Mouse (Mus musculus): ENCODE measurements around the gene Qars. TPM values are rescaled to one million over a fixed set of nuclear protein-coding genes. Genes with fewer than 3 reads are reported as not detected.

The Qars gene
- polyA plus RNA-seq, 1 experiment from 2014 or later = 106 TPM

DNA sequence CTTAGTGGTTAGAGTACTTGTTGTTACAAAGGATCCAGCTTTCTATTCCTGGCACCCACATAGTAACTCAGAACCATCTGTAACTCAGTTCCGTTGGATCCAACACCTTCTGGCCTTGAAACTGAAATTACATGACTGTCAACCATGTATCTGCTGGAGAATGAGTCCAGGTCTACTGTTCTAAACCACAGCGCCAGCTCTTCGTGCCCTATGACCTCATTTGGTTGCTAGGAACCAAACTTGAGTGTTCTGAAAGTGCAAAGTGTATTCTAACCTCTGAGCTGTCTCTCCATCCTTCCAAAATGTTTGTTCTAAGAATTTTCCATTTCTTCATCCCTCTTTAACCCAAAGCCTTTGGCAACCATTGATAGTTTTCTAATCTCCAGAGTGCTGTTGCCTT, 38.5 kb downstream of the Qars start:
- Histone ChIP-seq H3K4me2 (ENCODE audit: low read depth, low read length) (no peak overlapping the region), H3K27ac (ENCODE audit: low read length) (no peak overlapping the region), H3K9me3 (replicated peaks; ENCODE audit: control insufficient read depth, low read length) (no peaks in the 10 kb centered on the region), H3K4me3 (replicated peaks; ENCODE audit: low read length) (no peak overlapping the region), H3K27me3 (ENCODE audit: control insufficient read depth, insufficient read depth, low read length) (no peaks in the 10 kb centered on the region), H3K36me3 (ENCODE audit: control insufficient read depth, insufficient read depth, low read length) (peaks cover 35% of the 10 kb centered on the region), H3K4me1 (ENCODE audit: control insufficient read depth, insufficient read depth, low read length) (no peaks in the 10 kb centered on the region), H3K9ac (ENCODE audit: low read length) (no peak overlapping the region)
- WGBS = 94% methylated on average over 3 of the region's 3 CpGs
- no peak for ATAC-seq (ENCODE audit: insufficient read depth, low FRiP score)

DNA sequence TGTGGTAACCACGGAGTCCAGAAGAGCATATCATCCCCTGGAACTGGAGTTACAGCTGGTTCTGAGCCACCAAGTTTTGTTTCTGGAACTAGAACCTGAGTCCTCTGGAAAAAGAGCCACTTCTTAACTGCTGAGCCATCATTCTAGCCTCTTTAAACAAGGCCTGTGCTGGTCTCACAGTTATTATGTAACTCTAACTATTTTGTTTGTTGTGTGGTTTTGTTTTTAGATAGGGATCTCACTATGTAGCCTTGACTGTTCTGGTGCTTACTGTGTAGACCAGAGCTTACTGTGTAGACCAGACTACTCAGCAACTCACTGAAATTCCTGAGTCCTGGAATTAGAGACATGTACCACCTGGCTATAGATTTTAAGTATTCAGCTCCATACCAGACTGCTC, 39.4 kb downstream of the Qars start:
- H3K4me3 ChIP-seq (replicated peaks; ENCODE audit: low read length) = no peak overlapping the region
- H3K27ac ChIP-seq (ENCODE audit: low read length) = no peak overlapping the region
- no peaks in the 10 kb centered on the region for H3K27me3 ChIP-seq (ENCODE audit: control insufficient read depth, insufficient read depth, low read length)
- peaks cover 27% of the 10 kb centered on the region for H3K36me3 ChIP-seq (ENCODE audit: control insufficient read depth, insufficient read depth, low read length)
- 91% methylated on average over 1 of the region's 1 CpGs for WGBS
- no peak for ATAC-seq (ENCODE audit: insufficient read depth, low FRiP score)
- H3K9ac ChIP-seq (ENCODE audit: low read length) = no peak overlapping the region
- H3K9me3 ChIP-seq (replicated peaks; ENCODE audit: control insufficient read depth, low read length) = no peaks in the 10 kb centered on the region
- H3K4me2 ChIP-seq (ENCODE audit: low read depth, low read length) = no peak overlapping the region
- H3K4me1 ChIP-seq (ENCODE audit: control insufficient read depth, insufficient read depth, low read length) = no peaks in the 10 kb centered on the region

DNA sequence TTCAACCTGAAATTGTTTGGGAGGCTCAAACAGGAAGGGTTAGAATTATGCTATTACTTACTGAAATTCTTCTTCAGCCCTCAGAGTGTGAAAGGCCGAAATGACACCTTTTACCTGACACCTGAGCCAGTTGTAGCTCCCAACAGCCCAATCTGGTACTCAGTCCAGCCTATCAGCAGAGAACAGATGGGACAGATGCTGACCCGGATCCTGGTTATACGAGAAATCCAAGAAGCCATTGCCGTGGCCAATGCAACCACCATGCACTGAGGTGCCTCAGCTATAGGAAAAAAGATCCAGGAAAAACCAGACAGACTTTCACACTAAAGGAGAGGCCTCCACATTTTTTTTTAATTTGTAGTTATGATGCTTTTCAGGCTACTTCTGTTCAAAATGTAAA, 51.7 kb downstream of the Qars start:
- Histone ChIP-seq H3K4me1 (ENCODE audit: control insufficient read depth, insufficient read depth, low read length) (peaks cover 9% of the 10 kb centered on the region; the same call in 1 of the 2 replicates), H3K27me3 (ENCODE audit: control insufficient read depth, insufficient read depth, low read length) (no peaks in the 10 kb centered on the region), H3K9ac (ENCODE audit: low read length) (no peak overlapping the region), H3K4me3 (replicated peaks; ENCODE audit: low read length) (no peak overlapping the region), H3K9me3 (replicated peaks; ENCODE audit: control insufficient read depth, low read length) (no peaks in the 10 kb centered on the region), H3K36me3 (ENCODE audit: control insufficient read depth, insufficient read depth, low read length) (peaks cover 25% of the 10 kb centered on the region), H3K27ac (ENCODE audit: low read length) (no peak overlapping the region), H3K4me2 (ENCODE audit: low read depth, low read length) (no peak overlapping the region)
- 88% methylated on average over 4 of the region's 4 CpGs for WGBS
- ATAC-seq (ENCODE audit: insufficient read depth, low FRiP score) = no peak

DNA sequence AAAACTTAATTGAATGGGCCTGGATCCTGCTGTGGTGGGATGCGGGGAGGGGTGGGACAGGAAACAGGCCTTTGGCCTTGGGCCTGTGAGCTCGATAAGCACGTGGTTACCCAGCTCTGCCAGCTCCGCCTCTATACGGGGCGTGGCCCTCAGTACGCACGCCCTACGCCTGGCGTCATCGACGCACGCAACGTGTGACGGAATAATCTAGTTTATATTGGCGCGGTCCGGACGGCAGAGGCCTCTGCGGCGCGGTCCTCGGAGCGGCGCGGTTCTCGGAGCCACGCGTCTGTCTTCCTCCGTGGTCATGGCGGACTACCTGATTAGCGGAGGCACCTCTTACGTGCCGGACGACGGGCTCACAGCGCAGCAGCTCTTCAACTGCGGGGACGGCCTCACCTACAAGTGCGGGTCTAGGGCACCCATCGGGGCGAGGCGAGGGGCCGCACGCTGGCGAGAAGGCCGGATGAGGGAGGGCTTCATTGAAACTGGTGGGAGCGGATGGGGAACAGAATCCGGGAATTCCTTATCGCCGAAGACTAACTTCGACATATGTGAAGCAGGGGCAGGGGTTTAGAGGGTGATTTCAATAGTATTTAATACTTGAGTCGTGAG, 52.8 kb downstream of the Qars start, which contains the start of gene Impdh2:
Gene Impdh2 (plus strand): TSS at position 60 of the 615 bp plus-strand sequence.
- no peaks in the 10 kb centered on the region for H3K9me3 ChIP-seq (replicated peaks; ENCODE audit: control insufficient read depth, low read length)
- H3K4me2 ChIP-seq (ENCODE audit: low read depth, low read length) = peak within 1 kb of the TSS; percentile 59
- peak within 1 kb of the TSS; percentile 83 for H3K9ac ChIP-seq (ENCODE audit: low read length)
- peaks cover 27% of the 10 kb centered on the region for H3K36me3 ChIP-seq (ENCODE audit: control insufficient read depth, insufficient read depth, low read length)
- peaks cover 9% of the 10 kb centered on the region; the same call in 1 of the 2 replicates for H3K4me1 ChIP-seq (ENCODE audit: control insufficient read depth, insufficient read depth, low read length)
- H3K4me3 ChIP-seq (replicated peaks; ENCODE audit: low read length) = peak within 1 kb of the TSS; percentile 73
- ATAC-seq (ENCODE audit: insufficient read depth, low FRiP score) = peak; percentile 99
- whole genome bisulfite sequencing = under 1% methylated on average over 49 of the region's 53 CpGs
- peak within 1 kb of the TSS; percentile 49; the same call in 1 of the 2 replicates for H3K27ac ChIP-seq (ENCODE audit: low read length)
- no peaks in the 10 kb centered on the region for H3K27me3 ChIP-seq (ENCODE audit: control insufficient read depth, insufficient read depth, low read length)

DNA sequence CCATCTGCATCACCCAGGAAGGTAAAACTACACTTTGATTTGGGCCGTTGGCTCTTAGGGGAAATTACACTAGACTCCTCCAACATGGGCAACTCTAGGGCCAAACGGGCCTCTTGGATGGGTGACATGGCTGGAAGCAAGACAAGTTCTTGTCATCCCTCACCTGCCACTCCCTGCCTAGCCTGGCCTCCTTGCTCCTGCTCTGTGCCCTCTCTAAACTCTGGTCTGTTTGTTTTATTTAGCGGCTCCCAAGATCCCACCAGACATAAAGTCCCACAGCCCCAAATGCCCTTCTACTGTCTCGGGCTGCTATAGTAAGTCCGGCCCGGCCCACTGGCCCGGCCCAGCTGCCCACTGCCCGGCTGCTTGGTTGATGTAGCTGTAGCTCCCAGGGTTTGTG, 56.2 kb downstream of the Qars start:
- Histone ChIP-seq H3K4me1 (ENCODE audit: control insufficient read depth, insufficient read depth, low read length) (peaks cover 27% of the 10 kb centered on the region), H3K27me3 (ENCODE audit: control insufficient read depth, insufficient read depth, low read length) (no peaks in the 10 kb centered on the region), H3K27ac (ENCODE audit: low read length) (no peak overlapping the region), H3K4me2 (ENCODE audit: low read depth, low read length) (no peak overlapping the region), H3K4me3 (replicated peaks; ENCODE audit: low read length) (no peak overlapping the region), H3K9ac (ENCODE audit: low read length) (no peak overlapping the region), H3K9me3 (replicated peaks; ENCODE audit: control insufficient read depth, low read length) (no peaks in the 10 kb centered on the region), H3K36me3 (ENCODE audit: control insufficient read depth, insufficient read depth, low read length) (peaks cover 20% of the 10 kb centered on the region)
- WGBS = 91% methylated on average over 8 of the region's 8 CpGs
- no peak for ATAC-seq (ENCODE audit: insufficient read depth, low FRiP score)

DNA sequence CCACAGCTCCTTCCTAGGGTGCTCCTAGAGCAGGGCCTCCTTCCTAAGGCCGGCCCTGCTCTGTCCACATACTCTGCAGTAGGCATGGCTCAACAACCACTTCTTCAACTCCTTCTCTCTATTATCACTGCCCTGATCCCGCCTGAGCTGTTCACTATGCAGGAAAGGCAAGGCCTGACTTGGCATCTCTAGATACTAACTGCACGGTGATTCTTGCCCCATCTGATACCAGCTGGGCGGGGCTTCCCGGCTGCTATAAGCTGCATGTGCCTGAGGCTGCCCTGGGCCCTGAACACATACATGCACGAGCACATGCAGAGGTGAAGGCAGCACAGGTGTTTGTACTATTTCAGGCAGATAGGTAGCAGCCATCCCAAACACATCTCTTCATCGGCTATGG, 56.6 kb downstream of the Qars start:
- WGBS = 76% methylated on average over 7 of the region's 7 CpGs
- no peak for ATAC-seq (ENCODE audit: insufficient read depth, low FRiP score)
- no peak overlapping the region for H3K4me2 ChIP-seq (ENCODE audit: low read depth, low read length)
- no peak overlapping the region for H3K9ac ChIP-seq (ENCODE audit: low read length)
- H3K4me3 ChIP-seq (replicated peaks; ENCODE audit: low read length) = no peak overlapping the region
- H3K27me3 ChIP-seq (ENCODE audit: control insufficient read depth, insufficient read depth, low read length) = no peaks in the 10 kb centered on the region
- peaks cover 16% of the 10 kb centered on the region for H3K36me3 ChIP-seq (ENCODE audit: control insufficient read depth, insufficient read depth, low read length)
- H3K27ac ChIP-seq (ENCODE audit: low read length) = no peak overlapping the region
- H3K9me3 ChIP-seq (replicated peaks; ENCODE audit: control insufficient read depth, low read length) = no peaks in the 10 kb centered on the region
- peaks cover 27% of the 10 kb centered on the region for H3K4me1 ChIP-seq (ENCODE audit: control insufficient read depth, insufficient read depth, low read length)

Other genes with a start within 250 kb of the Qars start
- 90.8 and 91.8 TPM in 2 replicates for gene Dag1, start 243.7 kb upstream of the Qars start, polyA plus RNA-seq (2015; fragmentation: Nextera tagmentation; extraction: Ambion mirVana)
- gene Nicn1, start 217.3 kb upstream of the Qars start, polyA plus RNA-seq (2015; fragmentation: Nextera tagmentation; extraction: Ambion mirVana) = 33.1 and 36.1 TPM in 2 replicates
- gene Amt, start 210.9 kb upstream of the Qars start, polyA plus RNA-seq (2015; fragmentation: Nextera tagmentation; extraction: Ambion mirVana) = 18.8 and 21.6 TPM in 2 replicates
- gene Rhoa, start 201.6 kb upstream of the Qars start, polyA plus RNA-seq (2015; fragmentation: Nextera tagmentation; extraction: Ambion mirVana) = 493 and 511 TPM in 2 replicates
- gene Tcta, start 201.5 kb upstream of the Qars start, polyA plus RNA-seq (2015; fragmentation: Nextera tagmentation; extraction: Ambion mirVana) = 46.8 and 46.9 TPM in 2 replicates
- gene Gpx1, start 168.8 kb upstream of the Qars start, polyA plus RNA-seq (2015; fragmentation: Nextera tagmentation; extraction: Ambion mirVana) = 1,034 and 1,067 TPM in 2 replicates
- gene Usp4, start 159.9 kb upstream of the Qars start, polyA plus RNA-seq (2015; fragmentation: Nextera tagmentation; extraction: Ambion mirVana) = 92.7 and 113 TPM in 2 replicates
- gene 1700102P08Rik, start 114.9 kb upstream of the Qars start, polyA plus RNA-seq (2015; fragmentation: Nextera tagmentation; extraction: Ambion mirVana) = 0.50 and 0.70 TPM in 2 replicates
- 1.3 and 1.9 TPM in 2 replicates for gene Ccdc36, start 79.2 kb upstream of the Qars start, polyA plus RNA-seq (2015; fragmentation: Nextera tagmentation; extraction: Ambion mirVana)
- gene BC048562, start 71.2 kb upstream of the Qars start, polyA plus RNA-seq (2015; fragmentation: Nextera tagmentation; extraction: Ambion mirVana) = not detected in 2 replicates
- 51.6 and 55.7 TPM in 2 replicates for gene Ccdc71, start 47.2 kb upstream of the Qars start, polyA plus RNA-seq (2015; fragmentation: Nextera tagmentation; extraction: Ambion mirVana)
- gene Klhdc8b, start 46.1 kb upstream of the Qars start, polyA plus RNA-seq (2015; fragmentation: Nextera tagmentation; extraction: Ambion mirVana) = 63.4 and 67.5 TPM in 2 replicates
- 61.4 and 68.7 TPM in 2 replicates for gene Lamb2, start 28.0 kb upstream of the Qars start, polyA plus RNA-seq (2015; fragmentation: Nextera tagmentation; extraction: Ambion mirVana)
- gene Usp19, start 17.1 kb upstream of the Qars start, polyA plus RNA-seq (2015; fragmentation: Nextera tagmentation; extraction: Ambion mirVana) = 41.1 and 49.5 TPM in 2 replicates
- gene Qrich1, start 9.1 kb downstream of the Qars start, polyA plus RNA-seq (2015; fragmentation: Nextera tagmentation; extraction: Ambion mirVana) = 95.4 and 97.1 TPM in 2 replicates
- 134 and 147 TPM in 2 replicates for gene Impdh2, start 52.6 kb downstream of the Qars start, polyA plus RNA-seq (2015; fragmentation: Nextera tagmentation; extraction: Ambion mirVana)
- gene Ndufaf3, start 59.7 kb downstream of the Qars start, polyA plus RNA-seq (2015; fragmentation: Nextera tagmentation; extraction: Ambion mirVana) = 27.9 and 38.5 TPM in 2 replicates
- gene Dalrd3, start 62.2 kb downstream of the Qars start, polyA plus RNA-seq (2015; fragmentation: Nextera tagmentation; extraction: Ambion mirVana) = 112 and 137 TPM in 2 replicates
- gene Wdr6, start 71.0 kb downstream of the Qars start, polyA plus RNA-seq (2015; fragmentation: Nextera tagmentation; extraction: Ambion mirVana) = 82.0 and 86.6 TPM in 2 replicates
- gene P4htm, start 90.0 kb downstream of the Qars start, polyA plus RNA-seq (2015; fragmentation: Nextera tagmentation; extraction: Ambion mirVana) = 5.6 and 7.9 TPM in 2 replicates
- gene Arih2, start 141.7 kb downstream of the Qars start, polyA plus RNA-seq (2015; fragmentation: Nextera tagmentation; extraction: Ambion mirVana) = 45.5 and 50.8 TPM in 2 replicates
- 47.7 and 47.8 TPM in 2 replicates for gene Slc25a20, start 154.4 kb downstream of the Qars start, polyA plus RNA-seq (2015; fragmentation: Nextera tagmentation; extraction: Ambion mirVana)
- gene Prkar2a, start 181.6 kb downstream of the Qars start, polyA plus RNA-seq (2015; fragmentation: Nextera tagmentation; extraction: Ambion mirVana) = 19.7 and 23.4 TPM in 2 replicates